Mouse (Mus musculus) c-Kit-positive CD71-negative TER-119-negative erythroid progenitor cells, embryonic 14.5 days (primary cell): ENCODE measurements at regions not wholly inside any gene's neighbourhood (a gene's known extent, or its start where the extent isn't known, plus 50 kb on each side); places are given as distances from the start of the nearest gene placed in this dataset.
A peak's percentile ranks its signal among the peaks of the same experiment; 100 is the strongest.

Experiments used
- DNase-seq: peaks from one replicate; pipeline ENCODE4 v3.0.0-alpha.2; 2013; ENCODE audit warnings: low read depth

GRCm38 (mm10) chr17:4706421-4706820 is 287.7 kb upstream of the Arid1b start:
- no peak for DNase-seq

DNA sequence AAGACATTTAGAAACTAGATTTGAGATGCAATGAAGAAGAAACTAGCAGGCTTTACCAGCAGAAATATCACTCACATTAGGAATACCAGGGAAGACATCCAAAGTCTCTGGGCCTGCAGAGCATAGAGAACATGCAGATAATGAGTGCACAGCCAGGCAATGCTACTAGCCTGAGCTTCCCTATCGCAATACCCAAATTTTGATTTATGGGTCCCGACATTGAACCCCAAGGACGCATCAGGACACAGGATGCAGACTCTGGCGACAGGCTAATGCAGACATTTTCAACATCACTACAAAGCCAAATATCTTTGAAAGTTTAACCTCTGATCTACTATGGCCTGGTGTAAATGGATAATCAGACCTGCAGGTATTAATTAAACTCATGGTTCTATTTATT is 273.1 kb upstream of the Arid1b start:
- DNase-seq, result no peak

- no peak for DNase-seq
Measured at GRCm38 (mm10) chr17:4724031-4724430, 270.1 kb upstream of the Arid1b start.

DNA sequence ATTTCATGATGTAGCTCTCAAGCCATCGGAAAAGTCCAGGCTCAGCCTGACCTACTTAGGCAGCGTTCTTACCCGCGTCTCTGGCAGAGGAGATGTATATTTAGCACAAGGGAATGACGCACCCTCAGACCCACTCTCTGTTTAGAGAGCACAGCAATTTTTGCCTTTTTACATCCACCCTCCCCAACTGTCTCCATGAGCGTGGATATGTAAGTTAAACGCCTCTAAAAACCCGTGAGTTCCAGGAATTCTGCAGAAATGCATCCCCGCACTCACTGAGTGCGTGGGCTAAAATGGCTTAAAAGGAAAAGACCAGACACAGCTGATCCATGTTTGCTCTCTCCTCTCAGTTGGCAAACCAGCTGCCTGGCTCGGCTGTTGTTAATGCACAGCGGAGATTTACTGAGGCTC is 267.8 kb upstream of the Arid1b start:
- DNase-seq, result no peak

DNA sequence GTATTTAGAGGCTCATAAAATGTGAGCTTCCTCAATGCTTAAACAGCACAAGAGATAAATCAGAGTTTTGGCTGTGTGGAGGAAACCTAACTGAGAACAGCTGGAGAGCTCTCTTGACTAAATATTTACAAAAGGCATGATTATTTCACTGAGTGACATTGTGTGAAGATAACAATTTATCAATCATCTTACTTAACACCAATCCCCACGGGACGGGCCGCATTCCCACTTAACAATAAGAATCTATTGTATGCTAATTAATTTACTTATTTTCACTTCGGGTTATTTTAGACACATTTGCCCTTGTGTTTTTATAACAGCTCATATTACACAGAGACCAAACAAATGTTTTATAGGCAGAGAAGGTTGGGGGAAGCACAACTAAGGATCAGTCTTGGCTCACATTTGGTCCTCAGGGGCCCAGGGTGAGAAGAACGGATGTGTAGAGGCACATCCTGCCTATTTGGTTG is 259.7 kb upstream of the Arid1b start:
- no peak for DNase-seq

- DNase-seq, result no peak
Measured at GRCm38 (mm10) chr17:4735185-4735584, 258.9 kb upstream of the Arid1b start.

DNA sequence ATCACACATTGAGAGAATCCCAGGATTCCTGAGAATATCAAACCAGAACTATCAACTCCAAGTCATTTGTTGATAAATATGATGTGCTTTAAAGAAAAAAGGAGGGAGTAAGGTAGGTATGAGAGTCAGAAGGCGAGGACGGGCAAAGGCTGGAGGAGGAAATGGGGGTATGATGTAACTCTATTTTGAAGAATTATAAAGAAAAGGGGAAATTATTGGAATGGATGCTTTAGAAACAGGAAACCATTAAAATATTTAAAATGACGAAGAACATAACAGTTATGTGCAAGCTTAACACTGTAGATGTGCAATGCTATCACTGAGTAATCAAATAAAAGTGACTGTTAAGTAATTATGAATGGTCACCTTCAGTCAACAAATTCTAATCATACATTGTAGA is 257.4 kb upstream of the Arid1b start:
- no peak for DNase-seq

DNA sequence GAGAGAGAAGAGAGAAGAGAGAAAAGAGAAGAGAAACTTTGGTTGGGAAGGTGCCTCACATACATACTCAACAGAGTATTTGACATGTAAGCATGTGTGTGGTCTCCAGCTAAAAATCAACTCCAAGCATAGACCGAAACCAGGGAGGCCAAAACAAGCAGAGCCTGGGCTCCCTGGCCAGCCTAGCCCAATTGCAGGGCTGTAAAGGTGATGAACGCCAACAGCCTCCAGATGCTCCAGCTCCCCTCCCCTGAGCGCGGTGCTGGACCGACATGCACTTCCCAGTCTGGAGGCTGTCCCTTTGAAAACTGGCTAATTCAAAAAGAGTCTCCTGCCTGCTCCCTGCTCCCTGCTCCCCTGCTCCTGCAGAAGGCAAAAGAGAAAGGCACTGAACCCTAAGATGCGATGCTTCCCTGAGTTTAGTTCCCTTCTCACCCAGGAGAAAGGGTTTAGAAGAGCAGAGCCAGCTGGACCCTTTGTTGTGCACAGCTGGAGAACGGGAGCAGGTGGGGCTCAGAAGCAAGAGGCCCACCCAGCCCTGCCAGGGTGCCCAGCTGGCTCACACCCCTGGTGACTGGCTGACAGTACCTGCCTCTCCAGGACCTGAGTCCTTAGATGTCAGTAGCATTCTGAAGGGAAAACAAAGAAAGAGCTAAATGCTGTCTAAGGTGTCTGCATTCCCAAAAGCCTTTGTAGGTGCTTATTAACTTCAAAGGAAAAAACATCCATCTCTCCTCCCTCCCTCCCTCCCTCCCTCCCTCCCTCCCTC is 255.2 kb upstream of the Arid1b start:
- no peak for DNase-seq

DNA sequence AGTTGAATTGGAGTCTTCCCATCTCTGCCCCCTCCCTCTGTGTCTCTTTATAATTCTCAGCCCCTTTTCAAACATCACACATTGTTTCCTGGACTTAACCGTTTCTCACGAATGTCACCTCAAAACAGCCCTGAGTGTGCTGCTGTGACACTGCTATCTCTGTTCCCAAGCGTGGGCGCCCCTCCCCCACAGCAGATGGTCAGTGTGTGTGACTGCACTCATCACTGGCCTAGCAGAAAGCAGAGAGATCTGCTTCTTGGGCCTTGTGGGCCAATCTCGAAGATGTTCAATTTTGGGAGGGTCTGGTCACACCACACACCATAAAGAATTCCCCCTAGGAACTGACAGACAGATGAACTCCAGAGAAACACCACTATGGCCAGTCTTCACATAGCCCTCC is 253.3 kb upstream of the Arid1b start:
- DNase-seq, result no peak

GRCm38 (mm10) chr17:4742314-4742713 is 251.8 kb upstream of the Arid1b start:
- DNase-seq, result no peak

DNA sequence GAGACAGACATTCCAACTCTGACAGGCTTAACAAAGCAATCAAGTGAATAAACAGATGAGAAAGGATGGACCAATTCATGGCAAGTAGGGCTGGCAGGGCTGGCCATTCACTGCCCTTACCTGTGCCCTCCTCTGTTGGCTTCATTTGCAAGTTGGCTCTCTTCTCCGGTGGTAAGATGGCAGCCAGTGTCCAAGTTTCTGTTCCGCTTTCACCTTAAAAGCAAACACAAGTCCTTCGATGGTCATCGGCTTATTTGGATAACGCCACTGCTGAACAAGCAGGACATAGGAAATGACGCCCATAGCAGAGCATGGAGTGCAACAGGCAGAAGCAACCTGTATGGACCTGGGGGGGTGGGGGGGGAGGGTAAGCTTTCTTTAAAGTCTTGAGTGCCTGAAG is 231.2 kb upstream of the Arid1b start:
- no peak for DNase-seq

GRCm38 (mm10) chr17:4765723-4766122 is 228.4 kb upstream of the Arid1b start:
- no peak for DNase-seq

GRCm38 (mm10) chr17:4767947-4768522 is 226.1 kb upstream of the Arid1b start:
- no peak for DNase-seq

GRCm38 (mm10) chr17:4769284-4769683 is 224.8 kb upstream of the Arid1b start:
- DNase-seq, result no peak

DNA sequence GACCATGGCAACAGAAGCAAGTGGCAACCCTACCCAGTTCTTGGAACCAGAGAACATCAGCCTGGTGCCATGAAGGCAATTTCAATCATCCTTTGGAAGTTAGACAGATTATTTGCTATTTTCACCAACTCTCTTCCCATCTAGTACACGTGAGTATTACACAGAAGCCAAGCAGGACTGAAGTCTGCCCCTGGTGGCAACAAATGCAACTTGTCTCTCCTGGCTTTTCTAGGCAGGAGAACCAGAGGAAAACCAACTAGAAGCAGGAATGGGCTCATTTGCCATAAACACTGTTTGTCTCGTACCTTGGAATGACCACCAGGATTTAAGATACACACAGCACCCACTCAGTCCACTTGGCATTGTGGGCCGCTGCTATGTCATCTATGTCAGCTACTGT is 224.1 kb upstream of the Arid1b start:
- no peak for DNase-seq

DNA sequence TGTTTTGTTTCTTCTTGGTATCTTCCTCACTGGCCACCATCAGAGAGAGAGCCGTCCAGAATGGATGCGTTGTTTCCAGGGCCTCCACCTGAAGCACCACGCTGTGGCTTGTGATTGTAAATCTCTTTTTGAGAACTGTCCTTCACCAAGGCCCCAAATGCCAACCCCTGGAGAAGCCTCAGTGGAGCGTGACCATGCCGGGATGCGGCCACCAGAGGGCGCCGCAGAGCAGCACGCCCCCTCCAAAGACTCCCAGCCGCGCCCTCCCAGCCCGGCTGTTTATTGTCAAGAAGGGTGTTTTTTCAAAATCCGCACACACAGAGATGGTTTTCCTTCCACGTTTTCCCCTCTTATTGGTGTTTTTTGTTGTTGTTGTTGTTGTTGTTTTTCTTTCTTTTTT is 216.0 kb upstream of the Arid1b start:
- peak; percentile 43 for DNase-seq

- DNase-seq, result no peak
Measured at GRCm38 (mm10) chr17:4779017-4779416, 215.1 kb upstream of the Arid1b start.

DNA sequence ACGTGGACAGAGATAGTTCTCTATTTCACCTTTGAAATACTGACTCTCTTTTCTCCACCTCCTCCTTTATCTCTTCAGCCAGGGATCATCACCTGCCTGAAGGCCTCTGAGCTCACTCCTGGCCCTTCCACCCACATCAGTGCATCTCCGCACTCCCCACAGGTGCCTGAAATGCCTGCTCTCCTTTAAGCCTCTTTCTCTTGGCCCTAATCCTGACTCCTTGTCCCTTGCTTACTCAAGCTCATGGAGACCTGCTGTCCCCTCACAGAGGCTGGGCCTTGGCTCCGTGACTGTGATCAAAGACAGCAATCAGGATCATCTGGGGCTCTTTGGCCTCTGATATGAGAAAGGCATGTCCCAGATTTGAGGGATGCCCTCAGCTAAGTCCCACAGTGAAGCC is 212.5 kb upstream of the Arid1b start:
- no peak for DNase-seq

DNA sequence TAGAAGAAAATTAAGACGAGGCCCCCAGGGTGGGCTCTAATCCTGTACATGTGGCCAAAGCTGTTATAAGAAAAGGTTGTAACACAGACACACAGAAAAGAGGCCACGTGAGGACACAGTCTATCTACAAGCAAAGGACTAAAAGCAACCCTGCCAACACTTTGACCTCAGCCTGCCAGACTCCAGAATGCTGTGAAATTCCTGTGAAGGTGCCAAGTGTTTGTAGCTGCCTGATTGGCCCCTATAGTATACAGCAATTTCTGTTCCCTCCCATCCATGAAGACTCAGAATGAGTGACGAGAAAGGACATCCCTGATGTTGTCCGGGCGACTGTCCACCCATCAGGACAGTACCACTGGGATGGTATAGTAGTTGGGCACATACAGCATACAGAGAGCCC is 209.8 kb upstream of the Arid1b start:
- no peak for DNase-seq

GRCm38 (mm10) chr17:4785281-4785839 is 208.8 kb upstream of the Arid1b start:
- DNase-seq, result no peak

DNA sequence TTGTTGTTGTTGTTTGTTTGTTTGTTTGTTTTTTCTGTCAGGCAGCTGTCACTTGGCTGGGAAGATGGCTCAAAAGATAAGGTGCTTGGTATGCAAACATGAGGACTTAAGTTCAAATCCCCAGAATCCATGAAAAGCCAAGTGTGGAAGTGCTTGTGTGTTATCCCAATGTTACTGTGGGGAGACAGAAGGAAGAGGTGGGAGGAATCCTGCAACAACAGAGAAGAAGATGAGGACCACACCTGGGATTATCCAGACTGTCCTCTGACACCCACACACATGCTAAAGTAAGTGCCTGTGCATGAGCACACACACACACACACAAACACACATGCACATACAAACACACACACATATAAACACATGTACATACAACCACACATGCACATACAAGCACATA is 207.6 kb upstream of the Arid1b start:
- no peak for DNase-seq

- no peak for DNase-seq
Measured at GRCm38 (mm10) chr17:4791873-4792272, 202.3 kb upstream of the Arid1b start.

- no peak for DNase-seq
Measured at GRCm38 (mm10) chr17:4796241-4796640, 197.9 kb upstream of the Arid1b start.

DNA sequence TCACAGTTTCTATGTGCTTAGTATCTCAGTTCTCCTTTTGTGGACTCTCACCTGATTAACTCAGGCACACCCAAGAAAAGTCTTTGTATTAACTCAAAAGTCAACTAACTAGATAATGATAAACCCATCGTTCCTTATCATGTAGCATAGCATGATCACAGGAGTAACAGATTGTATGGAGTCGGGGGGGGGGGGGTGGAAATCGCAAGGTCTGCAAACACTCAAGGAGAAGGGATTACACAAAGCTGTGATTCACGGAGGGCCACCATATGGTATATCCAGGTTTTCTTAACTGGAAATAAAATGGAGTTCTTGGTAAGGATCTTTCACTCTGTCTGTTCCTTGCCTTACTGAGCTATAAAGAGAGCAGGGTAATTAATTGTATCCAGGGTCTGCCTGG is 190.1 kb upstream of the Arid1b start:
- no peak for DNase-seq
